8 mouse cellular contexts compared by ENCODE assay signal in genomic region chr13:98926958-98927242, GRCm38 (mm10). TPM values are rescaled to one million over a fixed set of nuclear protein-coding genes. Genes with fewer than 3 reads are reported as not detected.
DNase-seq lines count a peak whose midpoint lies in the region; ATAC-seq and TF ChIP-seq lines count a peak whose summit lies in the region.

No protein-coding gene starts in this region.

- no peak for DNase-seq in kidney, adult 2 months
- no peak for DNase-seq in kidney, postnatal 4 days
- peak; percentile 28 for DNase-seq in adipocyte (ENCODE audit: low spot score)
- no peak for DNase-seq in midbrain, embryonic 14.5 days
- DNase-seq in right cerebral cortex, adult 2 months (ENCODE audit: low spot score in 2 of 2) = no peak
- no peak for DNase-seq in adrenal gland, adult 2 months
- no peak for DNase-seq in left cerebral cortex, adult 8-10 months (ENCODE audit: low spot score in 2 of 2)

- peak overlapping the region; percentile 66 for H3K4me2 ChIP-seq in hindbrain, embryonic 13.5 days
- H3K4me2 ChIP-seq in midbrain, embryonic 14.5 days (ENCODE audit: low read length) = peak overlapping the region; percentile 91

- H3K27me3 ChIP-seq in kidney, adult 2 months (replicated peaks; ENCODE audit: control insufficient read depth, insufficient read depth, low read length) = no peaks in the 10 kb centered on the region
- H3K27me3 ChIP-seq in hindbrain, embryonic 13.5 days = no peaks in the 10 kb centered on the region
- H3K27me3 ChIP-seq in midbrain, embryonic 14.5 days (ENCODE audit: control insufficient read depth, insufficient read depth, low read length) = no peaks in the 10 kb centered on the region

- no peaks in the 10 kb centered on the region for H3K36me3 ChIP-seq in kidney, adult 2 months (ENCODE audit: control insufficient read depth, insufficient read depth, low read length)
- H3K36me3 ChIP-seq in hindbrain, embryonic 13.5 days = peaks cover 9% of the 10 kb centered on the region
- peaks cover 3% of the 10 kb centered on the region; the same call in 1 of the 2 replicates for H3K36me3 ChIP-seq in midbrain, embryonic 14.5 days (ENCODE audit: control insufficient read depth, insufficient read depth, low read length)

- H3K4me3 ChIP-seq in kidney, adult 2 months (ENCODE audit: insufficient read depth, low read depth, low read length) = peak overlapping the region; percentile 88; the same call in 1 of the 2 replicates
- peak overlapping the region; percentile 98 for H3K4me3 ChIP-seq in hindbrain, embryonic 13.5 days
- H3K4me3 ChIP-seq in midbrain, embryonic 14.5 days (replicated peaks; ENCODE audit: low read depth, low read length) = peak overlapping the region; percentile 99

- 49% methylated on average over 3 of the region's 3 CpGs for WGBS in kidney, adult 2 months
- WGBS in hindbrain, embryonic 13.5 days = 79% methylated on average over 3 of the region's 3 CpGs
- WGBS in midbrain, embryonic 14.5 days = 77% methylated on average over 3 of the region's 3 CpGs

- no peak for TF ChIP-seq CTCF in kidney, adult 2 months (conservative IDR thresholded peaks at IDR 0.05; ENCODE audit: insufficient read depth, insufficient read length, low read depth, low read length)

- no peak for TF ChIP-seq POLR2A in kidney, adult 2 months (IDR thresholded peaks at IDR 0.05; ENCODE audit: low read depth, low read length)

- H3K9ac ChIP-seq in hindbrain, embryonic 13.5 days = peak overlapping the region; percentile 100; the same call in 1 of the 2 replicates
- H3K9ac ChIP-seq in midbrain, embryonic 14.5 days (replicated peaks; ENCODE audit: low read length) = peak overlapping the region; percentile 100

- peaks cover 15% of the 10 kb centered on the region; the same call in 1 of the 2 replicates for H3K4me1 ChIP-seq in kidney, adult 2 months (ENCODE audit: control insufficient read depth, insufficient read depth, low read length)
- H3K4me1 ChIP-seq in hindbrain, embryonic 13.5 days (replicated peaks) = peaks cover 26% of the 10 kb centered on the region
- H3K4me1 ChIP-seq in midbrain, embryonic 14.5 days (ENCODE audit: control insufficient read depth, insufficient read depth, low read length) = peaks cover 12% of the 10 kb centered on the region

- no peaks in the 10 kb centered on the region for H3K9me3 ChIP-seq in hindbrain, embryonic 13.5 days
- H3K9me3 ChIP-seq in midbrain, embryonic 14.5 days (ENCODE audit: control insufficient read depth, low read length) = no peaks in the 10 kb centered on the region

- peak overlapping the region; percentile 96 for H3K27ac ChIP-seq in kidney, adult 2 months (ENCODE audit: insufficient read depth, low read depth, low read length)
- peak overlapping the region; percentile 99 for H3K27ac ChIP-seq in hindbrain, embryonic 13.5 days
- peak overlapping the region; percentile 99 for H3K27ac ChIP-seq in midbrain, embryonic 14.5 days (replicated peaks; ENCODE audit: low read depth, low read length)

- ATAC-seq in hindbrain, embryonic 13.5 days (ENCODE audit: low FRiP score) = no peak
- no peak for ATAC-seq in midbrain, embryonic 14.5 days (ENCODE audit: low FRiP score, low TSS enrichment)

RNA-seq across cellular contexts. Expression of gene Tnpo1, which starts 0.7 kb away (rescaled TPM):
- polyA plus RNA-seq in kidney, adult 2 months (2012; rRNA removed) = 25.0 and 27.0 TPM in 2 replicates
- 59.5 and 62.5 TPM in 2 replicates for polyA plus RNA-seq in hindbrain, embryonic 13.5 days (2015; fragmentation: Nextera tagmentation; extraction: Ambion mirVana)
- polyA plus RNA-seq in midbrain, embryonic 14.5 days (2014; fragmentation: Nextera tagmentation; extraction: Ambion mirVana) = 56.4 and 63.5 TPM in 2 replicates
- total RNA-seq in adrenal gland, adult 2 months (2021) = 100 to 1,000 TPM; 126 to 127 TPM
- 7.4 and 9.6 TPM in 2 replicates for polyA plus RNA-seq in adrenal gland, adult 2 months (2012; rRNA removed)
- total RNA-seq in left cerebral cortex, adult 8-10 months (2022) = 10 to 100 TPM; 51.7 to 66.2 (median 62.7) TPM

RNA-seq across cellular contexts. Expression of gene 1700024P04Rik, which starts 57.5 kb away (rescaled TPM):
- polyA plus RNA-seq in kidney, adult 2 months (2012; rRNA removed) = not detected in 2 replicates
- not detected in 2 replicates for polyA plus RNA-seq in hindbrain, embryonic 13.5 days (2015; fragmentation: Nextera tagmentation; extraction: Ambion mirVana)
- not detected in 2 replicates for polyA plus RNA-seq in midbrain, embryonic 14.5 days (2014; fragmentation: Nextera tagmentation; extraction: Ambion mirVana)
- total RNA-seq in adrenal gland, adult 2 months (2021) = not detected
- polyA plus RNA-seq in adrenal gland, adult 2 months (2012; rRNA removed) = not detected in 2 replicates
- total RNA-seq in left cerebral cortex, adult 8-10 months (2022) = not detected
